ENCODE assay signal across 8 mouse cellular contexts in the genomic region with DNA sequence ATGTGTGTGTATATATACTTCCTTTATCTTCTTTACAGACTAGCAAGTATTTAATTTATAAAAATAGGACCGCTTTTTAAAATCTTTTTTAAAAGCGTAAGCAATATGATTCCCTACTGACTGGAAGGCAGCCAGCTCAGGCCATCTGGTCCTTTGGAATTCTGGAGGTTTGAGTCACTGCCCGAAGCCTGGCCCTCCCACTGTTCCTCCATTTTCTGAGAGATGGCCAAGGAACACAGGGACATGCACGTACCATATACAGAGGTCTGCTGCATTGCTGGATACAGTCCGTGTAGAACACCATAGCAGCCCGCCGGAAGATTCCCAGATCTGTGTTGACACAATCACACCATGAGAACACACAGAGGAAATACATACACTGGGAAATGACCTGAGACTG.
DNase-seq lines count a peak whose midpoint lies in the region; ATAC-seq and TF ChIP-seq lines count a peak whose summit lies in the region.

No protein-coding gene starts in this region.

- no peak for TF ChIP-seq CTCF in lung, embryonic 14.5 days (IDR thresholded peaks at IDR 0.05; ENCODE audit: low read depth)

- H3K9me3 ChIP-seq in lung, embryonic 14.5 days (ENCODE audit: low read depth, low read length) = no peaks in the 10 kb centered on the region
- H3K9me3 ChIP-seq in heart, embryonic 16.5 days (replicated peaks; ENCODE audit: control insufficient read depth, low read length) = no peaks in the 10 kb centered on the region

- no peaks in the 10 kb centered on the region for H3K36me3 ChIP-seq in lung, embryonic 14.5 days (ENCODE audit: insufficient read depth)
- no peaks in the 10 kb centered on the region for H3K36me3 ChIP-seq in heart, embryonic 16.5 days (ENCODE audit: control insufficient read depth, insufficient read depth)

- peak; percentile 93 for ATAC-seq in lung, embryonic 14.5 days (ENCODE audit: insufficient read depth)
- peak; percentile 95 for ATAC-seq in heart, embryonic 16.5 days (replicated peaks; ENCODE audit: extremely low read depth, insufficient read depth, low FRiP score)

- DNase-seq in adrenal gland, postnatal 14 days = peak; percentile 22
- no peak for DNase-seq in adrenal gland, adult 8-10 months
- DNase-seq in lung, embryonic 14.5 days = peak; percentile 90
- DNase-seq in lung, postnatal 25 days (ENCODE audit: low spot score) = no peak
- DNase-seq in lung, postnatal 14 days = peak; percentile 41
- DNase-seq in spleen, adult 18-20 months = no peak
- DNase-seq in spleen, adult 12 weeks (ENCODE audit: low spot score) = no peak

- H3K27me3 ChIP-seq in lung, embryonic 14.5 days (ENCODE audit: insufficient read depth, low read length) = no peaks in the 10 kb centered on the region
- H3K27me3 ChIP-seq in heart, embryonic 16.5 days (ENCODE audit: control insufficient read depth, insufficient read depth, low read length) = no peaks in the 10 kb centered on the region

- H3K9ac ChIP-seq in lung, embryonic 14.5 days = no peak overlapping the region
- no peak overlapping the region for H3K9ac ChIP-seq in heart, embryonic 16.5 days (ENCODE audit: low read length)

- WGBS in lung, embryonic 14.5 days = 53% methylated on average over 7 of the region's 7 CpGs
- WGBS in heart, embryonic 16.5 days = 53% methylated on average over 7 of the region's 7 CpGs

- no peak overlapping the region for H3K4me3 ChIP-seq in lung, embryonic 14.5 days (ENCODE audit: low read depth, low read length)
- no peak overlapping the region for H3K4me3 ChIP-seq in heart, embryonic 16.5 days (ENCODE audit: low read length)

- no peaks in the 10 kb centered on the region for H3K4me1 ChIP-seq in lung, embryonic 14.5 days (ENCODE audit: insufficient read depth)
- peaks cover 4% of the 10 kb centered on the region; the same call in 1 of the 2 replicates for H3K4me1 ChIP-seq in heart, embryonic 16.5 days (ENCODE audit: control insufficient read depth, insufficient read depth, low read length)

- H3K27ac ChIP-seq in lung, embryonic 14.5 days (ENCODE audit: low read depth) = no peak overlapping the region
- H3K27ac ChIP-seq in heart, embryonic 16.5 days (ENCODE audit: low read length) = peak overlapping the region; percentile 55; the same call in 1 of the 2 replicates

- no peak overlapping the region for H3K4me2 ChIP-seq in lung, embryonic 14.5 days
- no peak overlapping the region for H3K4me2 ChIP-seq in heart, embryonic 16.5 days (ENCODE audit: low read depth, low read length)

Comparison
In these comparisons a context has a peak if more than half of its experiments do, and no peak if none do; other contexts are left out.
1. DNase-seq: peak in adrenal gland, postnatal 14 days (single experiment), lung, embryonic 14.5 days (single experiment) and lung, postnatal 14 days (single experiment); none in adrenal gland, adult 8-10 months (single experiment), lung, postnatal 25 days (single experiment), spleen, adult 18-20 months (0 of 2) and spleen, adult 12 weeks (single experiment).